Mouse (Mus musculus) brain, adult 10 weeks (tissue): ENCODE results near the gene Trp63. TPM values are rescaled to one million over a fixed set of nuclear protein-coding genes. Genes with fewer than 3 reads are reported as not detected.

ENCODE experiments used
- polyA plus RNA-seq: library from polyadenylated mRNA; stranded (reverse); fragments of 350-450 nt; fragmentation: Illumina TruSeq; extraction: RNeasy Lipid Tissue Mini Kit (QIAGEN cat#74804); gene quantifications from one replicate; pipeline ENCODE4 v1.2.3, GENCODE M21; 2015; ENCODE audit warnings: low read depth, low replicate concordance

Trp63 gene
- 0.94 TPM for polyA plus RNA-seq

GRCm38 (mm10) chr16:25683531-25684248 is at the start of gene Trp63:
Gene Trp63 (plus strand): TSS chr16:25683763.

